Mouse (Mus musculus) spleen, adult 2 months (tissue): ENCODE results near the gene Fras1. TPM values are rescaled to one million over a fixed set of nuclear protein-coding genes. Genes with fewer than 3 reads are reported as not detected.

ENCODE experiments used
- DNase-seq, 2 experiments: peaks; one replicate each; pipeline versions ENCODE4 v3.0.0 to v3.0.0-alpha.2; 2012 to 2021; ENCODE audit warnings: low spot score in 2 of 2, low read depth in 1 of 2
- H3K27ac ChIP-seq: fragments of 200-500 bp; 2 replicates; pipeline ENCODE4 v1.5.1; 2012; ENCODE audit warnings: low read length, inconsistent platforms; ENCODE audit not compliant: insufficient read depth
- H3K27me3 ChIP-seq: fragments of 200-500 bp; 2 replicates; pipeline ENCODE4 v1.6.1; 2012; ENCODE audit warnings: mild to moderate bottlenecking, moderate library complexity, low read length, inconsistent platforms; ENCODE audit not compliant: control insufficient read depth, insufficient read depth
- H3K36me3 ChIP-seq: fragments of 200-500 bp; 2 replicates; pipeline ENCODE4 v1.6.1; 2012; ENCODE audit warnings: mild to moderate bottlenecking, low read length, inconsistent platforms; ENCODE audit not compliant: control insufficient read depth, insufficient read depth
- H3K4me1 ChIP-seq: fragments of 200-500 bp; 2 replicates; pipeline ENCODE4 v1.6.1; 2011; ENCODE audit warnings: inconsistent platforms; ENCODE audit not compliant: control insufficient read depth, insufficient read depth, insufficient read length
- H3K4me3 ChIP-seq: fragments of 200-500 bp; 2 replicates; pipeline ENCODE4 v1.5.1; 2011; ENCODE audit warnings: mild to moderate bottlenecking, inconsistent platforms; ENCODE audit not compliant: insufficient read depth, insufficient read length; ENCODE audit errors: extremely low read depth
- CTCF ChIP-seq: fragments of 200-500 bp; IDR thresholded peaks from 2 replicates; pipeline ENCODE4 v1.5.1; 2011; ENCODE audit warnings: mild to moderate bottlenecking, inconsistent platforms; ENCODE audit not compliant: insufficient read depth, insufficient read length, insufficient replicate concordance; ENCODE audit errors: extremely low read depth
- POLR2A ChIP-seq: fragments of 200-500 bp; IDR thresholded peaks from 2 replicates; pipeline ENCODE4 v1.6.1; 2011; ENCODE audit warnings: low read depth, low read length, inconsistent platforms
- WGBS: fragments of 180-500 bp; shearing (Covaris S2); methylation state at CpG from one replicate; pipeline ENCODE4 v1.1.7; 2018; 5-methylcytosine and 5-hydroxymethylcytosine counted together
- polyA plus RNA-seq: library from polyadenylated mRNA; depleted of rRNA; stranded (reverse); fragments of >200 nt; gene quantifications from 2 replicates; pipeline ENCODE4 v1.2.3, GENCODE M21; 2012

Fras1 gene
- polyA plus RNA-seq, 1 experiment, result 1.2 TPM

- no peak overlapping the region for H3K27ac ChIP-seq
- H3K36me3 ChIP-seq, result no peaks in the 10 kb centered on the region
- TF ChIP-seq CTCF, result no peak
- no peaks in the 10 kb centered on the region for H3K27me3 ChIP-seq
- H3K4me3 ChIP-seq, result no peak overlapping the region
- DNase-seq, result no peak
- 93% methylated on average over 15 of the region's 15 CpGs for WGBS
- H3K4me1 ChIP-seq, result no peaks in the 10 kb centered on the region
These were observed 12.6 kb downstream of the Fras1 start for GRCm38 (mm10) chr5:96386138-96386933.

- Histone ChIP-seq H3K27ac (no peak overlapping the region), H3K4me3 (no peak overlapping the region), H3K27me3 (no peaks in the 10 kb centered on the region), H3K4me1 (no peaks in the 10 kb centered on the region), H3K36me3 (no peaks in the 10 kb centered on the region)
- TF ChIP-seq CTCF, result no peak
- no peak for TF ChIP-seq POLR2A
- no peak for DNase-seq
- 91% methylated on average over 8 of the region's 8 CpGs for WGBS
These were observed 14.6 kb downstream of the Fras1 start for GRCm38 (mm10) chr5:96388306-96388705.

- Histone ChIP-seq H3K4me3 (no peak overlapping the region), H3K27ac (no peak overlapping the region), H3K27me3 (no peaks in the 10 kb centered on the region), H3K36me3 (no peaks in the 10 kb centered on the region), H3K4me1 (no peaks in the 10 kb centered on the region)
- 88% methylated on average over 11 of the region's 11 CpGs for WGBS
- no peak for DNase-seq
- TF ChIP-seq CTCF (no peak), POLR2A (no peak)
These were observed 16.3 kb downstream of the Fras1 start for GRCm38 (mm10) chr5:96389963-96390623.

- Histone ChIP-seq H3K4me3 (no peak overlapping the region), H3K36me3 (no peaks in the 10 kb centered on the region), H3K27me3 (no peaks in the 10 kb centered on the region), H3K4me1 (no peaks in the 10 kb centered on the region), H3K27ac (no peak overlapping the region)
- WGBS, result 85% methylated on average over 4 of the region's 4 CpGs
- DNase-seq, result no peak
- TF ChIP-seq CTCF, result no peak
These were observed 17.3 kb downstream of the Fras1 start for GRCm38 (mm10) chr5:96391086-96391485.

GRCm38 (mm10) chr5:96394947-96395346 is 21.2 kb downstream of the Fras1 start:
- WGBS, result 93% methylated on average over 4 of the region's 4 CpGs
- no peak for DNase-seq
- Histone ChIP-seq H3K4me3 (no peak overlapping the region), H3K27me3 (no peaks in the 10 kb centered on the region), H3K36me3 (no peaks in the 10 kb centered on the region), H3K27ac (no peak overlapping the region), H3K4me1 (no peaks in the 10 kb centered on the region)
- no peak for TF ChIP-seq POLR2A
- TF ChIP-seq CTCF, result no peak

GRCm38 (mm10) chr5:96395786-96396650 is 22.3 kb downstream of the Fras1 start:
- no peaks in the 10 kb centered on the region for H3K4me1 ChIP-seq
- TF ChIP-seq CTCF (no peak), POLR2A (no peak)
- H3K4me3 ChIP-seq, result no peak overlapping the region
- H3K27me3 ChIP-seq, result no peaks in the 10 kb centered on the region
- no peaks in the 10 kb centered on the region for H3K36me3 ChIP-seq
- WGBS, result 65% methylated on average over 5 of the region's 5 CpGs
- no peak for DNase-seq
- no peak overlapping the region for H3K27ac ChIP-seq
